Mouse (Mus musculus) ovary, adult 18-20 months (tissue): Measurements from ENCODE around the gene Dscaml1.
"Not testable (repeated sequence)": the region's sequence is repeated elsewhere in the genome, so short reads cannot be mapped to it uniquely, and the experiment has no call there.

ENCODE experiments used
- DNase-seq: peaks from one replicate; pipeline ENCODE4 v3.0.0; 2022; ENCODE audit warnings: low spot score, mixed read lengths

Dscaml1 gene

GRCm38 (mm10) chr9:45693424-45694237 is 267.2 kb downstream of the Dscaml1 start:
- no peak for DNase-seq

DNA sequence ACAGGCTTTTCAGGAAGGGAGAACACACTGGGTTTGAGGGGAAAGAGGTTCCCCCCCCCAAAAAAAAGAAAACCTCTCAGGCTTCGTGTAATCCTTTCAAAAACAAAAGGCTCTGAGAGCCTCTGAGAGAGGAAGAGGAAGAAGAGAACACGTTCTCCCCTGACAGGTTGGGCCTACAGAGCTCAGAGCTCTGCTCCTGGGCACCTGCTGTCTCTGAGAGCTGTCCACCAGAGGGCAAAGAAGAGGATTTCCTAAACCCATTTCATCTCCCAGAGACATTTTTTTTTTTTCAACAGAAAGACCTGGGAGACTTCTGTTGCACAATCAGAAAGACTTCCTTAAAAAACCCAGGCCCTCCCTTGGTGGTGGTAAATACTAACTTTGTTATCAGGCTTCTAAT is 267.8 kb downstream of the Dscaml1 start:
- no peak for DNase-seq

- no peak for DNase-seq
These were observed 272.7 kb downstream of the Dscaml1 start for GRCm38 (mm10) chr9:45699171-45699570.

DNA sequence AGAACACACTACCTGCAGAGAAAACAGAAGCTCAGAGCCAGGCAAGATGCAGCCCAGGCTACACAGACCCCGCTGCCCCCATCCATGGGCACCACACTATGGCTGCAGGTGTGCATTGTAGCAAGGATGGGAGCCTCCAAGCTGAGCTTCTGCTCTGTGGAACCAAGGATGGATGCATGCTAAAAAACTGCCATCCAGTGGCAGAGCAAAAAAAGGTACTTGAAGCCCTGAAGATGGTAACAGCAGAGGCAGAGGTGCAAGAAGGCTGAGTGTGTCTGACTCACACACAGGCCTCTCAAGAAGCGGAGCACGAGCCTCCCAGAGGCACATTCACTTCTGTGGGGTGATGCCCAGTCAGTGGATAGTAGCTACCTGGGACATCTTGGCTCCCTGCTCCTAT is 276.8 kb downstream of the Dscaml1 start:
- no peak for DNase-seq

DNA sequence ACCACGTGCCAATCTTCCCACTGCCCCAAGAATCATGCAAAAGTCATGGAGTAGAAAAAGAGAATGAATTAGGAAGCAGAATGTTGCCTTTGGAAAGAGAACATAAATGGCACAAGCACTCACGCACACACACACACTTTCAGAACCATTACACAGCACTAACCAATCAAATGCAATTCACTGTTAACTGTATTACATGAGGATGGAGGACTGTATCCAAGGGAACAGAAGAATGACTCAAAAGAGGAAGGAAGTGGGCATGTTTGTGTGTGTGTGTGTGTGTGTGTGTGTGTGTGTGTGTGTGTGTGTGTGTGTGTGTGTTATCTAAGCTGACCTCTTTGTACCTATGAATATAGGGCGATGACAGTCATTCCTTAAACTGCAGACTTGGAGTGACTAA is 278.0 kb downstream of the Dscaml1 start:
- no peak for DNase-seq

- no peak for DNase-seq
These were observed 283.9 kb downstream of the Dscaml1 start for GRCm38 (mm10) chr9:45710300-45710699.

DNA sequence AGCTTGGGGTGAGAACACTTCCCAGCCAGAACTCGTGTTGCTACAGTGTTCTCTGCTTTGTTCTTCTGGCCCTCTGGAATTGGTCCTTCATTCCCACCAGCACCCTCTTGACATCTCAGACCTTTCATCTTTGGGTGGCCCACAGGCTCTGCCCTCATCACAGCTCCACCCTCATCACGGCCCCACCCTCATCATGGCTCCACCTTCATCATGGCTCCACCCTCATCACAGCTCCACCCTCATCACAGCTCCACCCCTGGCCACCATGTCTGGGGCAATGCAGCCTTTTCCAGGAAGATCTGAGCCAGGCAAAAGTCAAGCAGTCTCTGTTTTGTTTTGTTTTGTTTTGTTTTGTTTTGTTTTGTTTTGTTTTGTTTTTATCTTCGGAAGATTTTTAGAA is 289.0 kb downstream of the Dscaml1 start:
- DNase-seq, result no peak

GRCm38 (mm10) chr9:45719997-45720396 is 293.6 kb downstream of the Dscaml1 start:
- no peak for DNase-seq

GRCm38 (mm10) chr9:45731851-45732250 is 305.4 kb downstream of the Dscaml1 start:
- DNase-seq, result no peak

DNA sequence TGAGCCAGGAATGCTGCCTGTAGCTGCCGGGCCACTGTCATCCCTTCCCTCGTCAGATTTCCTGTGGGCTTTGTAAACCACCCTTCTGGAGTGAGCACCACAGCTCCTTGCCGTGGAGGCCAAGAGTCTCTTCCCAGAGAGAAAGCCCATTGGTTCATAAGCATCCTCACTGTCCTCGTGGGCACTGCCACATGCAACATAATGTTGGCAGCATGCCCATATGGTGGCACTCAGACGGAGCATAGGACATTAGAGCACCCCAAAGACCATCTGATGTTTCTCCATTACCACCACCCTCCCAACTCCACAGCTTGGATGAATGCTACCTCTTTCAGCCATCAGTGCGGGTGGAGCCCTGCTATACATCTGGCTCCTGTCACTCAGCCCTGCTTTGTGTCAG is 306.8 kb downstream of the Dscaml1 start:
- no peak for DNase-seq

DNA sequence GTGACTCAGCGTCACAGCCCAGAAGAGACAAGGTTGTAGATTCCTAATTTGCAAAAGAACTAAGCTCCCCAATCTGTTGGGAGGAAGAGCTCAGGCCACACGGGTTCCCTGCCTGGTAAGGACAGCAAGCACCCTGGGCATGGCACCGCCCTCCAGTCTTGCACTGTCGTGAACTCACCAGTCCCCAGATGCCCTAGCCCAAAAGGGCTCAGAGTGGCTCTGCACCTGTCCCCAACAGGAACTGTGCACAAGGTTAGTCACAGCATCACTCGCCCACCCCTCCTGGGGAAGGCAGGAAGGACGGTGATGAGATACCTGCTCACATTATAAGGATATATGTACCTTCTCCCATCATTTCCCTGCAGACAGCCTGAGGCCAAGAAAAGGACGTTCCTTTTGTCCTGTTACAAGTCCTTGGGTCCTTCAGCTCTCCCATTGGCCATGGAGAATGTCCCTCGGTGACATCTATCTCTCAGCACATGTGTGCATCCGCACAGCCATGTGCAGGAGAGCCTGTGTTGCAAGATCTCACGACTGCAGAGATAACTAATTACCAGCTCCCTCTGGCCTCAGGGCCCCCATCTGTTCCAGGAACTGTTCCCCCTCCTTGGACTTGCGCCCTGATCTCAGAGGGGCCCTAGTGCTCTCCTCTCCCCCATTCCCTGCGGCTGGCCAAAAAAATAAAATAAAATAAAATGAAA is 312.7 kb downstream of the Dscaml1 start:
- DNase-seq, result no peak

DNA sequence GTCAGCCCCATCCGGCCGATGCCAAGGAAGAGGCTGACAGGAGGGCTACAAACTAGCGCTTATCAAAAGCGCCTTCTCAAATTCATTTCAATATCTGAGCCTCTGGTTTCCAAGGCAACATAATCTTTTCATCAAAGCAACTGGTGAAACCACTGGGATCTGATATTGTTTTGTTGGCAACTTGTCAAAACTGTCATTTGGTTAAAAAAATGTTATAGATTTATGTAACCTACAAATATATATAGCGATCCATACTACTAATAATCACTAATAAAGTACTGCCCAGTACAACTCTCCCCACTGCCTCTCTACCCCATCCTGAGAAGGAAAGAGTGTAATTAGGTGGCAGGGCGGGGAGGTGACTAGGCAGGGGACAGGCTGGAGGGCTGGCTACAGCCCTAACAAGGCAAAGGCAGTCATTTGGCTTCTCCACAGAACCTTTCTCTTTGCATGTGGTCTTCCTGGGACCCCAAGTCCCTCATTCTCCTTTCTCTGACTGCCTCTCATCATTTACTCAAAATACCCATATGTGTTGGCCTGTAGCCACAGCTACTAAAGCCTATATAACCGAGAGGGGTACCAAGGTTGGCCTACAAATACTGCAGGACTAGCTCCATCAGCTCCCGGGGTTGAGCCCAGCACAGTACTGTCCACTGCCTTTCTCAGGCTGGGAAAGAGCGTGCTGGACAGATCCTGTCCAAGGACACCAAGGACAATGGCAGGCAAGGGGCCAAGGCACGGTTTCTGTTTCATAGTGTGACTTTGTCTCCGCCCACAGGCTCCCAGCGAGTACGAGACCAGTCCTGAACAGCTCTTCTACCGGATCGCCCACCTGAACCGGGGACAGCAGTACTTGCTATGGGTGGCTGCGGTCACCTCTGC is 313.5 kb downstream of the Dscaml1 start:
- peak; percentile 42 for DNase-seq

- DNase-seq, result no peak
These were observed 314.2 kb downstream of the Dscaml1 start for GRCm38 (mm10) chr9:45740584-45740980.

GRCm38 (mm10) chr9:45745451-45745850 is 319.0 kb downstream of the Dscaml1 start:
- no peak for DNase-seq

DNA sequence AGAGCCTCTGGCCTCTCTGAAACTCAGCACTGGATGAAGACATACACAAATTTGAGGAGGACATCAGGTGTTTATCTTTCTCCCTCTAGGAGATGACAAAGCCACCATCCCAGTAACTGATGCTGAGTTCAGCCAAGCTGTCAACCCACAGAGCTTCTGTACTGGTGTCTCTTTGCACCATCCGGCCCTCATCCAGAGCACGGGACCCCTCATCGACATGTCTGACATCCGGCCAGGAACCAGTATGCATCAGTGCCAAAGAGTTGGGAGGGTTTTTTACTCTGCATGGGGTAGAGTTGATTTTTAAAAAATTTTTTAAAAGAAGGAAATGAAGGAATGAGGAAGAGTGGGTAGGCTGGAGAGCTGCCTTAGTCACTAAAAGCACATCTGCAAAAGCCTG is 323.5 kb downstream of the Dscaml1 start:
- DNase-seq, result no peak

GRCm38 (mm10) chr9:45754452-45755091 is 328.1 kb downstream of the Dscaml1 start:
- no peak for DNase-seq

GRCm38 (mm10) chr9:45766195-45766594 is 339.8 kb downstream of the Dscaml1 start:
- DNase-seq, result no peak

GRCm38 (mm10) chr9:45767155-45767554 is 340.7 kb downstream of the Dscaml1 start:
- no peak for DNase-seq

DNA sequence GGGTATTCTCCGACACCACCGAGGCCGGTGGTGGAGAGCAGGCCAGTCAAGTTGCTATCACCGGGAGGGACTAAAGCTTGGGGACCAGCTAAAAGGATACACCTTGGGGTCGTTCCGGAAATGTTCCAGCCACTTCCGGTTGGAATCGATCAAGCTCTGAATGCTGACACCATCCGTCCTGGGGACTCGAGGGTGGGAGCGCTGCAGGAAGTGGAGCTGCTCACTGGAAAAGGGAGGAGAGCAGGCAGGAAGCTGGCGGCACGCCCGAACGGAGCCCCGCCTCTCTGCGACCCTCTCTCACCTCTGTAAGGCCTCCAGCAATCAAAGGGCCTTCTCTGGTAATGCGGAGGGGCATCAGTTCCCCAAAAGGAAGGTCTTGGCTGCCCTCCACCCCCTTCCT is 342.0 kb downstream of the Dscaml1 start:
- no peak for DNase-seq

- no peak for DNase-seq
These were observed 343.2 kb downstream of the Dscaml1 start for GRCm38 (mm10) chr9:45769596-45769995.

DNA sequence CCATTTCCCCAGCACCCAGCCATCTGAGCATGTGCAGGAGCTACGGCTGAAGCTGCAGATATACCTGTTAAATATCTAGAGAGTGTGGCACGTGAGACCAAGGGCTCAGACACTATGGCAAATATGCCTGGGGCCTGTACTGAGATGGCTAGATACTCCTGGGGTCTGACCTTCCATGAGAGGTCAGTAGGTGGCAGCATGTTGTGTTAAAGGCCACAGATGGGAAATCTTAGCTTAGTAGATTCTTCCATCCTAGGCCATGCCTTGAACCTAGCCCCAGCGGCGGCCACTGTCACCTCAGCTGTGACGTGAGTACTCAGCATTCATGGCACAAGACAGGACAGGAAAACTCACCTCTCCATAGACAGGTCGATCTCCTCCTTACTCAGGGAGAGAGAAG is 347.7 kb downstream of the Dscaml1 start:
- no peak for DNase-seq

DNA sequence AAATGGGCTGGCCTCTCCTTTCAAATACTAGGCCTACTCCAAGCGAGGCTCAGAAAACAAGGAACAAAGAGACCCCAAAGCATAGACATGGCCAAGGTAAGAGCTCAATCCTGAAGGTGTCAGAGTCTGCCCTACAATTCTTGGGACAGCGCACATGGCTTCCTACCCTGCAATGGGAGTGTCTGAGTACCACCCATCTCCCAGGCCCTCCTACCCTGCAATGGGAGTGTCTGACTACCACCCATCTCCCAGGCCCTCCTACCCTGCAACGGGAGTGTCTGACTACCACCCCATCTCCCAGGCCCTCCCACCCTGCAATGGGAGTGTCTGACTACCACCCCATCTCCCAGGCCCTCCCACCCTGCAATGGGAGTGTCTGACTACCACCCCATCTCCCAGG is 349.7 kb downstream of the Dscaml1 start:
- not testable (repeated sequence) for DNase-seq
